Mouse (Mus musculus) adrenal gland, adult 18-20 months (tissue): ENCODE measurements at regions not wholly inside any gene's neighbourhood (a gene's known extent, or its start where the extent isn't known, plus 50 kb on each side); places are given as distances from the start of the nearest gene placed in this dataset.

Experiments
- DNase-seq, 2 experiments: peaks; one replicate each; pipeline ENCODE4 v3.0.0; 2021 to 2022; ENCODE audit warnings: low spot score in 2 of 2

- DNase-seq: no peak
These were observed 265.8 kb upstream of the Cntnap2 start for GRCm38 (mm10) chr6:44793348-44793747.

- DNase-seq: no peak
These were observed 243.8 kb upstream of the Cntnap2 start for GRCm38 (mm10) chr6:44815362-44815761.

- no peak for DNase-seq
These were observed 215.0 kb upstream of the Cntnap2 start for GRCm38 (mm10) chr6:44844177-44844576.

GRCm38 (mm10) chr6:44849477-44849876 is 209.7 kb upstream of the Cntnap2 start:
- no peak for DNase-seq

- peak in 1 of 2 experiments; percentile 2 for DNase-seq
These were observed 208.3 kb upstream of the Cntnap2 start for GRCm38 (mm10) chr6:44850829-44851228.

- DNase-seq: no peak
These were observed 158.9 kb upstream of the Cntnap2 start for GRCm38 (mm10) chr6:44900249-44900648.
